Comparison of ENCODE assay signal across 32 mouse cellular contexts in the genomic region with DNA sequence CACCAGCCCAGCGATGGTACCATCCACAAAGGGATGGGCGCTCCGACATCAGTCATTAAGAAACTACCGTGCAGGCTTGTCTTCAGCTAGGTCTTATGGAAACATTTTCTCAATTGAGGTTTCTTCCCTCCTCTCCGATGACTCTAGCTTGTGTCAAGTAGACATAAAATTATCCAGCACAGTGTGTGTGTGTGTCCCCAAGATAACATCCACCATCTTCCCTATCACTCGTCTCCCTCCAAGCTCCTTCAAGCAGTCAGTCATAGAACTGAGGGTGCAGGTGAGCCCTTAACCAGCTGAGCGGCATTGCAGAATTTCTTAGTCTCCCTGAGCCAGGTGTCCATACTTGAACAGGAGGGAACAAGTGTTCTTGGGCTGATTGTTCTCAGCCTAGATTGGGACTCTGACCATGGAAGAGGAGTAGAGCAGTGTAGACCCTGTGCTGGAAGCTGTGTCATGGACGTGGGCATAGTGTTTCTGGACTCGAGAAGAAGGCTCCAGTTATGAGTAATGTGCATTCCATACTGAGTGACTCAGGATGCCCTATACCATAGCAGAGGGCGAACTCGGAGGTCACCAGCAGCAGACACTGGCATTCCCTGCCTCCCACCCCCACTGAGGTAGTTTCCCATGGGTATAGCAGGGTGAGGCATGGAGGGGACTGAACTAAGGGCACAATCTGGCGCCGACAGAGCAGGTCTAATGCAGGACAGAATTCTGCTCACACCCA. TPM values are rescaled to one million over a fixed set of nuclear protein-coding genes. Genes with fewer than 3 reads are reported as not detected.
DNase-seq lines count a peak whose midpoint lies in the region; ATAC-seq and TF ChIP-seq lines count a peak whose summit lies in the region.
"Had no signal": no experiment of that assay in that cellular context is flagged by ENCODE, and none has a peak within 500 bp of the region (broad histone marks: within the 10 kb centered on the region; RNA-seq: fewer than 3 reads in every experiment).

No protein-coding gene starts in this region.

- H3K79me2 ChIP-seq in myocyte (ENCODE audit: control insufficient read depth, insufficient read depth), result peaks cover 96% of the 10 kb centered on the region

- H3K27me3 ChIP-seq in embryonic facial prominence, embryonic 13.5 days, result no peaks in the 10 kb centered on the region
- H3K27me3 ChIP-seq in embryonic facial prominence, embryonic 10.5 days (replicated peaks; ENCODE audit: low read depth, poor library complexity, severe bottlenecking), result no peaks in the 10 kb centered on the region
- H3K27me3 ChIP-seq in megakaryocyte, embryonic 14.5 days (replicated peaks), result no peaks in the 10 kb centered on the region
- no peaks in the 10 kb centered on the region for H3K27me3 ChIP-seq in liver, embryonic 13.5 days
- H3K27me3 ChIP-seq in myocyte (ENCODE audit: control insufficient read depth, insufficient read depth, insufficient read length), result no peaks in the 10 kb centered on the region
- H3K27me3 ChIP-seq: embryonic facial prominence, embryonic 12.5 days; forebrain, embryonic 15.5 days; heart, embryonic 13.5 days; kidney, embryonic 15.5 days; limb, embryonic 13.5 days; midbrain, embryonic 13.5 days; neural tube, embryonic 15.5 days had no signal

- ATAC-seq in embryonic facial prominence, embryonic 13.5 days (ENCODE audit: insufficient number of reproducible peaks, insufficient read depth, low FRiP score, low TSS enrichment, low read depth), result no peak
- no peak for ATAC-seq in megakaryocyte, adult 5-6 weeks (ENCODE audit: poor library complexity, severe bottlenecking)
- peak; percentile 67 for ATAC-seq in liver, embryonic 13.5 days (ENCODE audit: low read depth)
- ATAC-seq in cerebellum, adult (ENCODE audit: insufficient number of reproducible peaks, low FRiP score, low TSS enrichment), result no peak
- ATAC-seq: activated CD4-positive, CD25-positive, alpha-beta regulatory T cell, adult 4 months; CD4-positive, CD25-positive, alpha-beta regulatory T cell, adult 4 months; forebrain, embryonic 15.5 days; midbrain, embryonic 13.5 days had no signal

- H3K4me1 ChIP-seq in embryonic facial prominence, embryonic 13.5 days, result peaks cover 50% of the 10 kb centered on the region
- peaks cover 50% of the 10 kb centered on the region for H3K4me1 ChIP-seq in embryonic facial prominence, embryonic 10.5 days
- H3K4me1 ChIP-seq in megakaryocyte, embryonic 14.5 days, result peaks cover 85% of the 10 kb centered on the region
- peaks cover 67% of the 10 kb centered on the region for H3K4me1 ChIP-seq in liver, embryonic 13.5 days (replicated peaks)

- no peak for DNase-seq in embryonic facial prominence, embryonic 10.5 days (ENCODE audit: low spot score)
- no peak for DNase-seq in liver, embryonic 13.5 days
- no peak for DNase-seq in urinary bladder, adult 2 months (ENCODE audit: low spot score)
- DNase-seq: adrenal gland, adult 2 months; adrenal gland, postnatal 36 days; cerebellum, adult 8-10 months; cerebellum, postnatal 36 days; gastrocnemius, adult 2 months; heart, adult 2 months; heart, postnatal 10 days; kidney, adult 11 months; kidney, postnatal 25 days; lung, adult 2 months; right cerebral cortex, postnatal 25 days; thymus, postnatal 14 days had no signal

- 87% methylated on average over 13 of the region's 13 CpGs for WGBS in embryonic facial prominence, embryonic 13.5 days
- WGBS in embryonic facial prominence, embryonic 10.5 days, result 90% methylated on average over 13 of the region's 13 CpGs
- WGBS in liver, embryonic 13.5 days (ENCODE audit: insufficient replicate concordance), result 62% methylated on average over 13 of the region's 13 CpGs

- TF ChIP-seq POLR2A in myocyte (IDR thresholded peaks at IDR 0.05; ENCODE audit: insufficient read length, low read depth), result no peak

- no peak overlapping the region for H3K4me2 ChIP-seq in embryonic facial prominence, embryonic 13.5 days
- no peak overlapping the region for H3K4me2 ChIP-seq in liver, embryonic 13.5 days
- peak overlapping the region; percentile 59 for H3K4me2 ChIP-seq in myocyte (ENCODE audit: low read depth)
- H3K4me2 ChIP-seq: embryonic facial prominence, embryonic 12.5 days; forebrain, embryonic 15.5 days; heart, embryonic 13.5 days; hindbrain, embryonic 14.5 days; kidney, embryonic 15.5 days; limb, embryonic 13.5 days; midbrain, embryonic 13.5 days; neural tube, embryonic 15.5 days had no signal

- H3K9me3 ChIP-seq in embryonic facial prominence, embryonic 13.5 days, result no peaks in the 10 kb centered on the region
- no peaks in the 10 kb centered on the region; the same call in 1 of the 2 replicates for H3K9me3 ChIP-seq in embryonic facial prominence, embryonic 10.5 days
- H3K9me3 ChIP-seq in megakaryocyte, embryonic 14.5 days, result no peaks in the 10 kb centered on the region
- H3K9me3 ChIP-seq in liver, embryonic 13.5 days (replicated peaks), result no peaks in the 10 kb centered on the region
- H3K9me3 ChIP-seq: embryonic facial prominence, embryonic 12.5 days; forebrain, embryonic 15.5 days; heart, embryonic 13.5 days; kidney, embryonic 15.5 days; limb, embryonic 13.5 days; midbrain, embryonic 13.5 days; neural tube, embryonic 15.5 days had no signal

- H3K9ac ChIP-seq in embryonic facial prominence, embryonic 13.5 days, result no peak overlapping the region
- peak overlapping the region; percentile 13; the same call in 1 of the 2 replicates for H3K9ac ChIP-seq in liver, embryonic 13.5 days
- H3K9ac ChIP-seq: embryonic facial prominence, embryonic 12.5 days; forebrain, embryonic 15.5 days; heart, embryonic 13.5 days; hindbrain, embryonic 14.5 days; kidney, embryonic 15.5 days; limb, embryonic 13.5 days; midbrain, embryonic 13.5 days; neural tube, embryonic 15.5 days had no signal

- H3K27ac ChIP-seq in embryonic facial prominence, embryonic 13.5 days, result peak overlapping the region; percentile 73
- H3K27ac ChIP-seq in embryonic facial prominence, embryonic 10.5 days (replicated peaks), result no peak overlapping the region
- peak overlapping the region; percentile 43 for H3K27ac ChIP-seq in liver, embryonic 13.5 days
- H3K27ac ChIP-seq: embryonic facial prominence, embryonic 12.5 days; forebrain, embryonic 15.5 days; gastrocnemius, adult 2 months; heart, adult 2 months; heart, embryonic 13.5 days; hindbrain, embryonic 14.5 days; kidney, embryonic 15.5 days; layer of hippocampus, adult 2 months; left cerebral cortex, adult 2 months; limb, embryonic 13.5 days; midbrain, embryonic 13.5 days; neural tube, embryonic 15.5 days had no signal

- no peaks in the 10 kb centered on the region for H3K36me3 ChIP-seq in embryonic facial prominence, embryonic 13.5 days
- H3K36me3 ChIP-seq in embryonic facial prominence, embryonic 10.5 days (replicated peaks), result no peaks in the 10 kb centered on the region
- peaks cover 49% of the 10 kb centered on the region for H3K36me3 ChIP-seq in megakaryocyte, embryonic 14.5 days (replicated peaks; ENCODE audit: low read length)
- no peaks in the 10 kb centered on the region for H3K36me3 ChIP-seq in liver, embryonic 13.5 days
- H3K36me3 ChIP-seq in myocyte (ENCODE audit: control insufficient read depth, insufficient read depth), result no peaks in the 10 kb centered on the region
- H3K36me3 ChIP-seq: embryonic facial prominence, embryonic 12.5 days; forebrain, embryonic 15.5 days; heart, embryonic 13.5 days; kidney, embryonic 15.5 days; limb, embryonic 13.5 days; midbrain, embryonic 13.5 days; neural tube, embryonic 15.5 days had no signal

- H3ac ChIP-seq in myocyte (ENCODE audit: control insufficient read depth, insufficient read length), result no peak overlapping the region

- no peak overlapping the region for H3K4me3 ChIP-seq in embryonic facial prominence, embryonic 13.5 days
- no peak overlapping the region for H3K4me3 ChIP-seq in embryonic facial prominence, embryonic 10.5 days
- H3K4me3 ChIP-seq in megakaryocyte, embryonic 14.5 days (replicated peaks), result peak overlapping the region; percentile 24
- H3K4me3 ChIP-seq in liver, embryonic 13.5 days (replicated peaks), result no peak overlapping the region
- H3K4me3 ChIP-seq in myocyte, result no peak overlapping the region
- H3K4me3 ChIP-seq: embryonic facial prominence, embryonic 12.5 days; forebrain, embryonic 15.5 days; gastrocnemius, adult 2 months; heart, adult 2 months; heart, embryonic 13.5 days; kidney, embryonic 15.5 days; layer of hippocampus, adult 2 months; left cerebral cortex, adult 2 months; limb, embryonic 13.5 days; midbrain, embryonic 13.5 days; neural tube, embryonic 15.5 days had no signal

TF ChIP-seq in myocyte, 11 proteins besides CTCF, POLR2A, EP300 and RAD21:
- TF ChIP-seq CEBPB (IDR thresholded peaks at IDR 0.05; ENCODE audit: insufficient read depth, poor library complexity, severe bottlenecking) (no peak), MYOG (IDR thresholded peaks at IDR 0.05; ENCODE audit: control insufficient read depth in 1 of 3, insufficient read depth in 1 of 3, insufficient read length in 2 of 3, low read depth in 2 of 3) (no peak), USF1 (IDR thresholded peaks at IDR 0.05; ENCODE audit: low read depth) (no peak), SRF (IDR thresholded peaks at IDR 0.05; ENCODE audit: control insufficient read depth, insufficient read length, low read depth) (no peak), MAX (IDR thresholded peaks at IDR 0.05; ENCODE audit: low read depth) (no peak), TCF12 (IDR thresholded peaks at IDR 0.05; ENCODE audit: insufficient read depth, poor library complexity, severe bottlenecking) (no peak), MYOD1 (IDR thresholded peaks at IDR 0.05; ENCODE audit: control insufficient read depth in 1 of 3, insufficient read length in 2 of 3, low read depth in 2 of 3) (no peak), REST (IDR thresholded peaks at IDR 0.05; ENCODE audit: insufficient read depth, insufficient read length) (no peak), POLR2AphosphoS2 (IDR thresholded peaks at IDR 0.05; ENCODE audit: insufficient read length, low read depth) (no peak), E2F4 (IDR thresholded peaks at IDR 0.05; ENCODE audit: insufficient read depth) (no peak), TCF3 (IDR thresholded peaks at IDR 0.05; ENCODE audit: insufficient read length, low read depth) (no peak)

RNA-seq across cellular contexts. Expression of a gene that starts 32.0 kb away (rescaled TPM):
- polyA plus RNA-seq in embryonic facial prominence, embryonic 13.5 days (2015; fragmentation: Nextera tagmentation; extraction: Ambion mirVana), result 51.4 and 57.6 TPM in 2 replicates
- polyA plus RNA-seq in embryonic facial prominence, embryonic 10.5 days (2016; fragmentation: Nextera tagmentation; extraction: Ambion mirVana), result 34.2 and 37.4 TPM in 2 replicates
- polyA plus RNA-seq in megakaryocyte, embryonic 14.5 days (2012; ENCODE audit: insufficient read depth, low replicate concordance), result 27.1 and 40.6 TPM in 2 replicates
- total RNA-seq in megakaryocyte, adult 5-6 weeks (2015), result 182 and 187 TPM in 2 replicates
- total RNA-seq in megakaryocyte, adult 5-6 weeks (2017), result 63.8 and 76.0 TPM in 2 replicates
- polyA plus RNA-seq in liver, embryonic 13.5 days (2015; fragmentation: Nextera tagmentation; extraction: Ambion mirVana), result 15.7 and 16.0 TPM in 2 replicates
- 89.4 TPM for polyA plus RNA-seq in myocyte (2012; fragmentation: generic; extraction: Trizol)
- polyA plus RNA-seq in urinary bladder, adult 2 months (2012; rRNA removed), result 52.8 and 56.0 TPM in 2 replicates
